Mouse (Mus musculus) ES-CJ7 (cell line): ENCODE measurements around the gene Dgkg.

Experiments
- DNase-seq: peaks from one replicate; pipeline ENCODE4 v3.0.0; 2011; ENCODE audit warnings: low read depth, low spot score

Dgkg gene

GRCm38 (mm10) chr16:22439499-22440177 lies 217.4 kb downstream of the Dgkg start, which contains the start of gene Etv5:
Gene Etv5 (minus strand): TSS chr16:22439719.
- peak; percentile 99 for DNase-seq

GRCm38 (mm10) chr16:22438441-22439373 lies 218.3 kb downstream of the Dgkg start:
- DNase-seq, result peak; percentile 94

- DNase-seq, result peak; percentile 74
Measured at GRCm38 (mm10) chr16:22436106-22436505, 220.9 kb downstream of the Dgkg start.

GRCm38 (mm10) chr16:22434530-22434929 lies 222.5 kb downstream of the Dgkg start:
- no peak for DNase-seq

GRCm38 (mm10) chr16:22433944-22434343 lies 223.1 kb downstream of the Dgkg start:
- no peak for DNase-seq

GRCm38 (mm10) chr16:22431773-22432172 lies 225.2 kb downstream of the Dgkg start:
- no peak for DNase-seq

- DNase-seq, result no peak
Measured at GRCm38 (mm10) chr16:22431335-22431734, 225.7 kb downstream of the Dgkg start.

GRCm38 (mm10) chr16:22430211-22430951 lies 226.6 kb downstream of the Dgkg start:
- DNase-seq, result no peak

GRCm38 (mm10) chr16:22429377-22429776 lies 227.6 kb downstream of the Dgkg start:
- peak; percentile 78 for DNase-seq

- DNase-seq, result peak; percentile 97
Measured at GRCm38 (mm10) chr16:22428853-22429341, 228.1 kb downstream of the Dgkg start.

- DNase-seq, result peak; percentile 79
Measured at GRCm38 (mm10) chr16:22426866-22427265, 230.2 kb downstream of the Dgkg start.

- no peak for DNase-seq
Measured at GRCm38 (mm10) chr16:22422256-22422655, 234.8 kb downstream of the Dgkg start.
